Mouse (Mus musculus) bone marrow, adult 2 months (tissue): ENCODE measurements around the gene Arid4b.
"Not testable (repeated sequence)": the region's sequence is repeated elsewhere in the genome, so short reads cannot be mapped to it uniquely, and the experiment has no call there.

Experiments used
- CTCF ChIP-seq: fragments of 200-500 bp; IDR thresholded peaks from 2 replicates; pipeline ENCODE4 v1.5.1; 2011; ENCODE audit warnings: low read length, control low read depth; ENCODE audit not compliant: control insufficient read depth, insufficient read depth
- POLR2A ChIP-seq: fragments of 200-500 bp; IDR thresholded peaks from 2 replicates; pipeline ENCODE4 v1.6.1; 2011; ENCODE audit warnings: low read depth, mild to moderate bottlenecking, control low read depth, low read length, borderline replicate concordance; ENCODE audit not compliant: control insufficient read depth

DNA sequence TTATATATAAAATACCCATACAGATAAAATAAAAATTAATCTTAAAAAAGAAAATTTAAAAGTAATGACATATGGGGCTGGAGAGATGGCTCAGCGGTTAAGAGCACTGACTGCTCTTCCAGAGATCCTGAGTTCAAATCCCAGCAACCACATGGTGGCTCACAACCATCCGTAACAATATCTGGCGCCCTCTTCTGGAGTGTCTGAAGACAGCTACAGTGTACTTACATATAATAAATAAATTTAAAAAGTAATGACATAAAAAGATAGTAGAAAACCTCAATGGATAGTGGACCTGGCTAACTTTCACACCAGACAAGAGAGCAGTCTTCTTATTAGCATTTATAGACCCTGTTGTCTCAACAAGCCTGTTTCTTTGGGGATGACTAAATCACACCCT is 27.7 kb upstream of the Arid4b start:
- TF ChIP-seq POLR2A, CTCF: not testable (repeated sequence)
